Mouse (Mus musculus) myocyte (in vitro differentiated cells): ENCODE measurements at regions not wholly inside any gene's neighbourhood (a gene's known extent, or its start where the extent isn't known, plus 50 kb on each side); places are given as distances from the start of the nearest gene placed in this dataset.

ENCODE experiments used
- POLR2A ChIP-seq: IDR thresholded peaks from one replicate; pipeline ENCODE4 v1.6.1; 2011; ENCODE audit warnings: low read depth, mild to moderate bottlenecking, control low read depth, moderate library complexity; ENCODE audit not compliant: insufficient read length
- TCF12 ChIP-seq: IDR thresholded peaks from one replicate; pipeline ENCODE4 v1.6.1; 2011; ENCODE audit warnings: mild to moderate bottlenecking, control low read depth; ENCODE audit not compliant: poor library complexity, insufficient read depth, severe bottlenecking
- USF1 ChIP-seq: IDR thresholded peaks from one replicate; pipeline ENCODE4 v1.6.1; 2011; ENCODE audit warnings: low read depth, mild to moderate bottlenecking, control low read depth, moderate library complexity

DNA sequence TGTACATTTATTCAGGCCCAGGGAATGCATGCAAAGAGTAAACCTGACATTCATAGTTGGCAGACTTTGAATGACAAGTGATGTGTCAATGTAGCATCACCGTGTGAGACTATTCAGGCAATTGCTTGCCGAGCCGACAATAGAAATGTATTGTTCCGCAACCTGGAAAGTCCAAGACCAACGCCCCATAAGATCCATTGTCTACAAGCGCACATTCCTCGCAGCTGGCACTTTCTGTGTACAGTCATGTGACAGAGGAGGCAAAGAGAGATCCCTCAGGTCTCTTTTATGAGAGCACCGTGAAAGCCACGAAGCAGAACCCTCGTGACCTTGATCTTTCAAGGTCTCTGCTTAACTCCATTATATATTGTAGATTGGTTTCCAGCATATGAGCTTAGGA lies 150.9 kb upstream of the N4bp1 start:
- TF ChIP-seq POLR2A (no peak), USF1 (no peak), TCF12 (no peak)
